Mouse (Mus musculus): ENCODE results near the gene Cxcl10.

DNA sequence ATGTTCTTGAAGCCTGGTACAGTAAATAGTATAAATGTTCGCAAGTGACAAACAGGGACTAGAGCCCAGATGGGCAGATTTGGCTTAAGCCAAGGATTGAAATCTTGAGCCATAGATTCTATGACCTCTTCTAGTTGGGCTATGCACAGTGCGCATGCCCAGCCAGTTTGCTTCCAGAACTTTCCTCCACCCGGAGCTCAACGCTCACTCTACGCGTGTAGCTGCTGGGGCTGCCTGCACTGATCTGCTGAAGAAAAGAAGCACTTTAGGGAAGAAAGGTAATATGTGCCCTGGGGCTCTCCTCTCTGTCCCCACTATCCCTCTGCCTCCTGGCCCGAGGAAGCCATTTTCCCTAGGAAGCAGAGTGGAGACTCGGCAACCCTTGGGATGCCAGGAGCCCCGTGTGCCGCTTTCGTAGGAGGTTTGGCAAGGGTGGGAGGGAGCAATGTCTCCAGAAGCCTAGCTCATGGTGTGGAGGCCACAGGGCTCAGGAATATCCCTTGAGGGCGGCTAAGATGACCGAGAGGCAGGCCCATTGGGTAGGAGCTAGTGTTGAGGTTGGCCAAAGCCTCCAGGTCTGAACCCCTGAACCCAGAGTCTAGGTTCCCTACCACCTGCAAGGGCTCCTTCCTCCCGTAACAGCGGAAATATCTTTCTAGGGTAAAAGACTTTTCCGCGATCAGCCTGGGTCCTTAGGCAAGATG lies 16.9 kb downstream of the Cxcl10 start, which contains the start of gene Art3:
- TF ChIP-seq POLR2A (IDR thresholded peaks at IDR 0.05; ENCODE audit: low read depth, low read length) (no peak), CTCF (IDR thresholded peaks at IDR 0.05; ENCODE audit: extremely low read depth, insufficient read length, insufficient replicate concordance, low read depth, low read length) (no peak)

All from small intestine, adult 2 months (tissue).